8 mouse cellular contexts compared by ENCODE assay signal in genomic region chr5:144100948-144101347, GRCm38 (mm10). TPM values are rescaled to one million over a fixed set of nuclear protein-coding genes. Genes with fewer than 3 reads are reported as not detected.
DNase-seq lines count a peak whose midpoint lies in the region; ATAC-seq and TF ChIP-seq lines count a peak whose summit lies in the region.

No protein-coding gene starts in this region.

- no peaks in the 10 kb centered on the region for H3K27me3 ChIP-seq in lung, embryonic 14.5 days (ENCODE audit: insufficient read depth, low read length)
- no peaks in the 10 kb centered on the region for H3K27me3 ChIP-seq in embryonic facial prominence, embryonic 11.5 days (ENCODE audit: control insufficient read depth, insufficient read depth, low read length)
- H3K27me3 ChIP-seq in intestine, embryonic 15.5 days (replicated peaks): no peaks in the 10 kb centered on the region
- H3K27me3 ChIP-seq in neural tube, embryonic 13.5 days: 0 out of 2 replicates have a peak, but pooled peaks cover 3% of the 10 kb centered on the region

- no peak for TF ChIP-seq CTCF in lung, embryonic 14.5 days (IDR thresholded peaks at IDR 0.05; ENCODE audit: low read depth)

- H3K4me2 ChIP-seq in lung, embryonic 14.5 days: peak overlapping the region; percentile 87
- H3K4me2 ChIP-seq in embryonic facial prominence, embryonic 11.5 days (ENCODE audit: low read depth, low read length): peak overlapping the region; percentile 77
- peak overlapping the region; percentile 80 for H3K4me2 ChIP-seq in intestine, embryonic 15.5 days (replicated peaks)
- peak overlapping the region; percentile 68 for H3K4me2 ChIP-seq in neural tube, embryonic 13.5 days

- DNase-seq in lung, embryonic 14.5 days: peak; percentile 17
- no peak for DNase-seq in lung, postnatal 10 days
- DNase-seq in embryonic facial prominence, embryonic 11.5 days (ENCODE audit: low spot score): peak; percentile 11
- no peak for DNase-seq in adrenal gland, postnatal 36 days
- DNase-seq in cerebellum, adult 11 months: no peak
- DNase-seq in embryo, embryonic 11 days: no peak

- H3K36me3 ChIP-seq in lung, embryonic 14.5 days (ENCODE audit: insufficient read depth): no peaks in the 10 kb centered on the region
- no peaks in the 10 kb centered on the region for H3K36me3 ChIP-seq in embryonic facial prominence, embryonic 11.5 days (replicated peaks; ENCODE audit: control insufficient read depth, insufficient read depth, low read depth, low read length)
- no peaks in the 10 kb centered on the region for H3K36me3 ChIP-seq in intestine, embryonic 15.5 days
- H3K36me3 ChIP-seq in neural tube, embryonic 13.5 days: no peaks in the 10 kb centered on the region

- H3K4me3 ChIP-seq in lung, embryonic 14.5 days (ENCODE audit: low read depth, low read length): peak overlapping the region; percentile 97
- H3K4me3 ChIP-seq in embryonic facial prominence, embryonic 11.5 days (ENCODE audit: low read depth, low read length): peak overlapping the region; percentile 90
- H3K4me3 ChIP-seq in intestine, embryonic 15.5 days (replicated peaks): peak overlapping the region; percentile 99
- peak overlapping the region; percentile 98 for H3K4me3 ChIP-seq in neural tube, embryonic 13.5 days

- no peak for ATAC-seq in lung, embryonic 14.5 days (ENCODE audit: insufficient read depth)
- ATAC-seq in embryonic facial prominence, embryonic 11.5 days (replicated peaks; ENCODE audit: insufficient number of reproducible peaks, low FRiP score, low TSS enrichment, low read depth): no peak
- no peak for ATAC-seq in intestine, embryonic 15.5 days
- ATAC-seq in neural tube, embryonic 13.5 days (ENCODE audit: low read depth): no peak

- H3K9me3 ChIP-seq in lung, embryonic 14.5 days (ENCODE audit: low read depth, low read length): no peaks in the 10 kb centered on the region
- H3K9me3 ChIP-seq in embryonic facial prominence, embryonic 11.5 days (replicated peaks; ENCODE audit: control insufficient read depth, low read length): no peaks in the 10 kb centered on the region
- no peaks in the 10 kb centered on the region for H3K9me3 ChIP-seq in intestine, embryonic 15.5 days
- H3K9me3 ChIP-seq in neural tube, embryonic 13.5 days: no peaks in the 10 kb centered on the region

- no peak overlapping the region for H3K27ac ChIP-seq in lung, embryonic 14.5 days (ENCODE audit: low read depth)
- H3K27ac ChIP-seq in embryonic facial prominence, embryonic 11.5 days (replicated peaks; ENCODE audit: low read depth, low read length): no peak overlapping the region
- peak overlapping the region; percentile 81; the same call in 1 of the 2 replicates for H3K27ac ChIP-seq in intestine, embryonic 15.5 days
- H3K27ac ChIP-seq in neural tube, embryonic 13.5 days (replicated peaks): peak overlapping the region; percentile 94

- H3K9ac ChIP-seq in lung, embryonic 14.5 days: peak overlapping the region; percentile 85
- peak overlapping the region; percentile 85 for H3K9ac ChIP-seq in embryonic facial prominence, embryonic 11.5 days (replicated peaks; ENCODE audit: low read length)
- peak overlapping the region; percentile 88 for H3K9ac ChIP-seq in intestine, embryonic 15.5 days
- H3K9ac ChIP-seq in neural tube, embryonic 13.5 days: peak overlapping the region; percentile 97

- no peaks in the 10 kb centered on the region; the same call in 1 of the 2 replicates for H3K4me1 ChIP-seq in lung, embryonic 14.5 days (ENCODE audit: insufficient read depth)
- H3K4me1 ChIP-seq in embryonic facial prominence, embryonic 11.5 days (ENCODE audit: control insufficient read depth, insufficient read depth, low read length): no peaks in the 10 kb centered on the region
- 0 out of 2 replicates have a peak, but pooled peaks cover 8% of the 10 kb centered on the region for H3K4me1 ChIP-seq in intestine, embryonic 15.5 days (replicated peaks)
- H3K4me1 ChIP-seq in neural tube, embryonic 13.5 days (replicated peaks): peaks cover 16% of the 10 kb centered on the region

- 2% methylated on average over 20 of the region's 20 CpGs for WGBS in lung, embryonic 14.5 days
- 2% methylated on average over 18 of the region's 20 CpGs for WGBS in embryonic facial prominence, embryonic 11.5 days
- under 1% methylated on average over 18 of the region's 20 CpGs for WGBS in intestine, embryonic 15.5 days
- WGBS in neural tube, embryonic 13.5 days: 2% methylated on average over 20 of the region's 20 CpGs

RNA-seq across cellular contexts. Expression of gene Lmtk2, which starts 0.7 kb away (rescaled TPM):
- polyA plus RNA-seq in lung, embryonic 14.5 days (2014; fragmentation: Nextera tagmentation; extraction: Ambion mirVana): 5.1 and 5.3 TPM in 2 replicates
- polyA plus RNA-seq in embryonic facial prominence, embryonic 11.5 days (2014; fragmentation: Nextera tagmentation; extraction: Ambion mirVana): 3.7 and 4.5 TPM in 2 replicates
- 5.6 and 6.7 TPM in 2 replicates for polyA plus RNA-seq in intestine, embryonic 15.5 days (2015; fragmentation: Nextera tagmentation; extraction: Ambion mirVana)
- 7.1 and 7.4 TPM in 2 replicates for polyA plus RNA-seq in neural tube, embryonic 13.5 days (2015; fragmentation: Nextera tagmentation; extraction: Ambion mirVana)
- 10 to 100 TPM; 33.6 to 34.1 TPM for total RNA-seq in adrenal gland, postnatal 36 days (2021)

Comparison
In these comparisons a context has a peak if more than half of its experiments do, and no peak if none do; other contexts are left out.
1. DNase-seq: peak in lung, embryonic 14.5 days (single experiment) and embryonic facial prominence, embryonic 11.5 days (single experiment); none in lung, postnatal 10 days (single experiment), adrenal gland, postnatal 36 days (0 of 2), cerebellum, adult 11 months (single experiment) and embryo, embryonic 11 days (single experiment).
2. H3K27ac ChIP-seq: peak in intestine, embryonic 15.5 days (single experiment) and neural tube, embryonic 13.5 days (single experiment); none in lung, embryonic 14.5 days (single experiment) and embryonic facial prominence, embryonic 11.5 days (single experiment).
3. Peak in every context shown above with its lines, with median percentiles within 50 percentile points of each other: H3K4me2 ChIP-seq, H3K4me3 ChIP-seq and H3K9ac ChIP-seq.